Mouse (Mus musculus): ENCODE measurements at regions not wholly inside any gene's neighbourhood (a gene's known extent, or its start where the extent isn't known, plus 50 kb on each side); places are given as distances from the start of the nearest gene placed in this dataset.

GRCm38 (mm10) chr9:98727276-98727860 is 114.9 kb upstream of the Prr23a1 start:
- TF ChIP-seq CTCF (IDR thresholded peaks at IDR 0.05; ENCODE audit: control insufficient read depth, insufficient read depth, insufficient replicate concordance, low read depth, low read length) (no peak), POLR2A (IDR thresholded peaks at IDR 0.05; ENCODE audit: control insufficient read depth, low read depth, low read length) (no peak)
